Mouse (Mus musculus): ENCODE measurements around the gene Rsad1.

DNA sequence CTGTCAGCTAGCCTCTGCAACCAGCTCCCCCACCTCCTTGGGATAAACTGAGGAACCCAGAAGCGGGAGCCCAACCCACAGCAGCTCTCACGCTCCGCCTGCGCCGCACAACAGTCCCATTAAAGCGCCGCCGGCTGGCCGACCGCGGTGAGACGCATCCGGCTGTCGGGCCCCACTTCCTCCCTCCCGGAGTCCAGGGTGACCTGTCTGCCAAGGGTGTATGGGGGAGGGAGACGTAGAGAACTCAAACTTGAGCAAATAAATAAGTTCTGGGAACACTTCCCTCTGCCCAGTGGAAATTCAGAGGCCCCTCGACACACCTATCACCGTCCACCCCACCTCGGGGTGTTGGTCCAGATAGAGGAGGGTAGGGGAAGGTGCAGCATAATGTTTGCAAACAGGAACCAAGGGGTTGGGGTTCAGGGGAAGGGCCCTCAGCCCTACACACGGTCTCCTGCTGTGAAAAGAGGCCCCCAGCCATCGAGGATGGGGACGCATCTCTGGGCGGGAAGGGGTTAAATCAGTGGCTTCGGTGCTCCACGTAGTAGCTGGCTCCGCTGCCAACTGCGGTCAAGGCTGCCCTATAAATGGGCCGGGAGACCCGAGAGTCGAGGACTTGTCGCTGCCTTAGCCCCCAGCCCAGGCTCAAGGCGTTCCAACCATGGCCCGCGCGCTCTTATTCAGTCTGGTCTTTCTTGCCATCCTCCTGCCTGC, 15.5 kb upstream of the Rsad1 start, which contains the start of gene Chad:
- no peak for TF ChIP-seq CTCF (IDR thresholded peaks at IDR 0.05; ENCODE audit: low read depth, low read length)
- no peak for TF ChIP-seq POLR2AphosphoS5 (IDR thresholded peaks at IDR 0.05; ENCODE audit: insufficient replicate concordance, low read depth, low read length)

Measured in G1E (cell line).